Mouse (Mus musculus): ENCODE results near the gene Col4a4. TPM values are rescaled to one million over a fixed set of nuclear protein-coding genes. Genes with fewer than 3 reads are reported as not detected.

The Col4a4 gene
- total RNA-seq, 2 experiments from 2014 or later = 0.04 TPM; not detected in 1

DNA sequence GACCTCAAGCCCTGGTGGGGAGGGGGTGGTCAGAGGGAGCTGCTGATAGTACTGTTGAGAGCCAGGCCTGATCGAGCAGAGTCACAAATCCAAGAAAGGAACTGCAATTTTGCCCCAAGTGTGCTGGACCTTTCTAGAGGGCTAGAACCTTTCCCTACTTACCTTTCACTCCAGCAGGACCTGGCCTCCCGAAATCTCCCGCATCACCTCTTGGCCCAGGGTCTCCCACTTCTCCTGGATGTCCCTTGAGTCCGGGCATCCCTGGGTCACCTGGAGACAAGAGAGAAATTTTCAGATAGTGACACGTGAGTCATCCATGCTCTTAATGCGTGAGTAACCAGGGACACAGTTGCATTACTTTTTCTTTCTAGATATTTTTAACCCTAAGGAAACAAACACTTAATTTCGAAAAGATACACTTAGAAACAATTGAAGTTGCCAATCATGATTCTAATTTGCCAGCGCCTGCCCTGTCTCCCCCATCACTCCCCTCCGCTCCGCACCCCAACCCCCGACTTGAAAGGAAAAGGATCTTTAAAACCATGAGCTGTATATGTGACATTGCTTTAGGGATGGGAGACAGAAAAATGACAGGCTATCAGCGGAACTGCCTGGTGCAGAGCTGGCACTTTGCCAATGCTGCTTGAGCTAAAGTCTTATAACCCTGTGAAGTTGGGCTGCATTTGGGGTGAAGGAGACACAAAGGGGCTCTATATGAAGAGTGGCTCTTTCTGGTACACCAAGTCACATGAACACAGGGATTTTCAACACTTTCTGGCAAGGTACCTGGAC lies 106.8 kb downstream of the Col4a4 start:
- ATAC-seq (replicated peaks; ENCODE audit: poor library complexity) = no peak

GRCm38 (mm10) chr1:82476746-82477145 lies 109.9 kb downstream of the Col4a4 start:
- ATAC-seq (replicated peaks; ENCODE audit: poor library complexity) = no peak

DNA sequence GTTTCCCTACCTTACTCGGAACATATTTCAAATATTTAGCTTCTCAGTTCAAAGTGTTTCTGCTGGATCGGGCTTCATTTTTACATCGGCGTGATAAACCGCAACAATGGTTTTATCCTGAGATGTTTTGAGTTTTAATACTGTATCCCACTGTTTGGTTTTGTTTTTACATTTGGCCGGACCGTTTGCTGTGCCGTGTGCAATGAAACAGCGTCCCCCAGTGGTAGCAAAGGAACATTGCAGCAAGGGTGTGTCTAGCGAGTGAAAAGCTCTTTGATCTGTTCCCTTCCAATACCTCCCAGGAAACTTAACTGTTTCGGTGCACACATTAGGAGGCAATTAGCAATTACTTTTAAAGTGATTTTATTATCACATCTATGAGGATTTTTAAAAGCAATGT lies 110.4 kb downstream of the Col4a4 start:
- ATAC-seq (replicated peaks; ENCODE audit: poor library complexity) = no peak

GRCm38 (mm10) chr1:82475821-82476220 lies 110.8 kb downstream of the Col4a4 start:
- ATAC-seq (replicated peaks; ENCODE audit: poor library complexity) = no peak

- ATAC-seq (replicated peaks; ENCODE audit: poor library complexity) = no peak
These were observed 111.4 kb downstream of the Col4a4 start for GRCm38 (mm10) chr1:82475254-82475653.

GRCm38 (mm10) chr1:82474461-82474961 lies 112.1 kb downstream of the Col4a4 start:
- no peak for ATAC-seq (replicated peaks; ENCODE audit: poor library complexity)

DNA sequence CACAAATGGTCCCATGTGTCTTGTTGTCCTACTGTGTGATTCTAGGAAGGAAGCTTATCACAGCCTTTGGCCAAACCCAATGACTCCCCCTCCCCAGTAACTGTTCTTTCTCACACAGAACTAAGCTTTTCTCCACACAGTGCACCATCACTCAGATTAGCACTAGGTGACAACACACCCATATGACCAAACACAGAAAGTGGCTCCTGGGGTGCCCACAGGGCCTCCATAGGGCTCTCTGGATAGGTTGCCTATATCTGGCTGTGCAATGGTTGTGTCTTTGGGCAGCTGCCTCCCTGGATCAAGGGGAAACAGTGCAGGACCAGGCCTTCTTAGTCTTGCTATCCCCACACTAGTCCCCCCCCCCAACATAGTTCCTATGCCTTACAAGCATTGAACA lies 113.2 kb downstream of the Col4a4 start:
- ATAC-seq (replicated peaks; ENCODE audit: poor library complexity) = no peak

DNA sequence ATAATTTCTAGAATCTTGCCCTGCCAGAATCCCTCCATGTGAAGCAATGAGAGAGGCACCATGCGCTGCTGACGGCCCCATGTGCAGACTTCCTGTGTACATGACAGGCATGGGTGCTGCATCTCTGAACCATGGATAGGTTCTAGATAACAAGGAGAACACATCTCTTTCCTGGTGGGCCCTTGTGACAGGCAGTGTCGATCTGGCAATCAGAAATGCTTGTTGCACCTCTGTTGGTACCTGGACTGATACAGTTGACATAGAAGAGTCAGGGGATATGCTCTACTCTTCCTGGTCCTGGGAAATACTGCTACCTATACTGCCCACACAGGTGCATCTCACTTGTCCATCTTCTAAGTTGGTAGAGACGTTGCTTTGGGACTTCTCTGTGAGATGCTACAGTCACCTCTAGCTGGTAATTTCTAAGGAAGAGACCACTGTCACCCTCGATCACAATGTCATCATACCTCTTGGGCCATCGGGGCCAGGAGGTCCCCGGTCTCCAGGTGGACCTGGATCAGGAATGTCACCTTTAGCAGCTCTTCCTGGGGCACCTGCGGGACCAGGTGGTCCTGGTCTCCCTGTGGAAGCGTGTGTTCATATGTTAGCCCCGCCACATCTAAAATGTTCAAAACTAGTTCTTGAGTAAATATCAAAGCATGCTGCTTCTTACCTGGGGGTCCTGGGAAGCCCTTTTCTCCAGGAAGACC lies 116.0 kb downstream of the Col4a4 start:
- ATAC-seq (replicated peaks; ENCODE audit: poor library complexity) = no peak

GRCm38 (mm10) chr1:82468872-82469271 lies 117.8 kb downstream of the Col4a4 start:
- peak; percentile 58 for ATAC-seq (replicated peaks; ENCODE audit: poor library complexity)

DNA sequence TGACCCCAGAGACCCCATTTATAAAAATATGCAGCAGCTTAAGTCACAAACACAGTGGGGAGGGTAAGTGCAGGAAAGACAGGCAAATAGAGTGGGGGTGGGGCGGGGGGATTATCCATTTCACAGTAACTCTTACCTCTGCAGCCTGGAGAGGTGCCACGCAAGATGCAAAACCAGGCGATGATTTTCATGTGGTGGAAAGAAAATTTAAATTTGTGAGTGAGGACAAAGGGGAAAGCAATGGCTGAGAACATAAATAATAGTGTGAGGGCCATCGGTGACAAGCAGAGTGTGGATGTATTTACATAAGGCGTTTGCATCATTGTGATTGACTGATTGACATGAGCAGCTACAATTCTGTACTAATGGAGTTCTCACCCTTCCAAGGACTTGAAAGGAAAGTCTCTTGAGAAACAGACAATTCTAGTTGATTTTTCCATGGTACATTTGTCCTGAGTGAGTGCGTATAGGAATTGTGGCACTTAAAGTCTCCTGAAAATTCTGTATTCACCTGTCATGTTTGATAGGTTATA lies 121.3 kb downstream of the Col4a4 start:
- ATAC-seq (replicated peaks; ENCODE audit: poor library complexity) = no peak

- no peak for ATAC-seq (replicated peaks; ENCODE audit: poor library complexity)
These were observed 125.6 kb downstream of the Col4a4 start for GRCm38 (mm10) chr1:82461041-82461440.

DNA sequence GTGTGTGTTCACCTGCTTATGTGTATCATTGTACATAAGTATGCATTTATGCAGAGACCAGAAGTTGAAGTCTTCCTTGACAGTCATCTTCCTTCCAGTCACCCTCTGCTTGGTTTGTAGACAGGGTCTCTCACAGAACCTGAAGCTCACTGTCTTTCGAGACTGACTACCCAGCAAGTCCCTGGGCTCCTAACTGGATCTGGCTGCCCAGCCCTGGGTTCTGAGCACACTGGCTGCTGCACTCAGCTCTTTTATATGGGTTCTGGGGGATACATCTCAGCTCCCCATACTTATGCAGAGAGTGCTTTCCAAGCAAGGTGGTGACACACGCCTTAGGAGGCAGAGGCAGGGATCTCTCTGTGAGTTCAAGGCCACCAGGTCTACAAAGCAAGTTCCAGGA lies 126.7 kb downstream of the Col4a4 start:
- ATAC-seq (replicated peaks; ENCODE audit: poor library complexity) = no peak

DNA sequence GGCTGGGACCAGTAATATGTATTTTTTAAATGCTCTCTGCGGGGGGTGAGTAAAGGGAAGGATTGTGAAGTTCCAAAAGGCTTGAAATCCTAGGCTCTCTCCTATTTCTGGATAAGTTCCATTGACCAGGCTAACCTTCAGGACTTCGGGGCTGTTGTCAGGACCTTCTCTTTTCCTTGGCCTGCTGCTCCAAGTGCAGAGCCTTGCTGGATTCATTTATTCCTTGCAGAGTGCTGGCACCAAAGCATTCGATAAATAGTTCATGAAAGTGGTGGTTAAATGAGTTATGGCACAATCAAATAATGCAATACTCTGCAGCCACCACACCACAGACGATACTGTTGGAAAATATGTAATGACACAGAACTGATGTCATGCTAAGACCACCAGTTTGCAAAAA lies 127.3 kb downstream of the Col4a4 start:
- ATAC-seq (replicated peaks; ENCODE audit: poor library complexity) = no peak

DNA sequence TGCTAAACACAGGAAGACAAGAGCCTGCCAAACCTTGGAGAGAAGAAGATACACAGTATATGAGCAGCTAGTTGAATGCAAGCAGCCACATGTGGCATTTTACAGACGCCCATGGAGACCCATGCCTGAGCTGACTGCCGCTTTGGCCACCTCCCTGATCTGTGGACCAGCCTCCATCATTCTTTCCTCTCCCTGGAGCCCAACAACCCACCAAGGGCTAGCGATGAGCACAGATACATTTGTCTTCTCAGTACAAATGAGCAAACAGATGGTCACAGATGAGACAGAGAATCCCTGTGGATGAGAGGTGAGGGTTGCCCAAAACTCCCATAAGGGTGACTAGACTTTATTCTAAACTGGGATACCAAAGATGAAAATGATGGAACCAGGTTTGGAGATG lies 132.6 kb downstream of the Col4a4 start:
- ATAC-seq (replicated peaks; ENCODE audit: poor library complexity) = no peak

DNA sequence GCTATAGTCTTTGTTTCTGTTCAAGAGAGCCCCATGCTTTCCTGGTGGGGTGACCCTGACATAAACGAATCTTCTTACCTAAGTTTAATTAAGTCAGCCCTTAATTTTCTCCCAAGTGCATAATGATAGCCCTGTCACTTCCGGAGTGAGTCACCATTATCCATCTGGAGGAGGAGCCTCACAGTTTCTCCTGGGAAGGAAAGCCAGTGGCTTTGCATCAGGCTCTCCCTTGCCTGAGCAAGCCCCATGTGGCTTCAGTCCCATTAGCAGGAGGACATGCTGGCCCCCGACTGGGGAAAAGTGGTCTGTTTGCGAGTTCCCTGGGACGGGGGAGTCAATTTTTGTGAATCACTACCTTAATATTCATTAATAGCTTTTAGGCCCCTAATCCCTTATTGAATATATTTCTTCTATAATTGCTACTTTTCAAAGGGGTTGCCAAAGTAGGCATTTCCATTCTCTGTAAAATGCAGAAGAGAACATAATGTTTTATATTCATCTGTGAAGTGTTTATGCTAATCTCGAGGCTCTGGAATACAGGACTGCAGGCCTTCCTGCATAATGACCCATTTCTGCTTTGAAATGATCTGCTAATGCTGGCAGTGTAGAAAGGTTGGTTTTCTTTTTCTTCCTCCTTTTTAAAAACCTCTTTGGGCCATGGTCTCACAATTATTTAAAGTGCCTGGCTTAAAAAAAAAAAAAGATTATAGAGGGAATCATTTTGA lies 134.6 kb downstream of the Col4a4 start:
- ATAC-seq (replicated peaks; ENCODE audit: poor library complexity) = no peak

GRCm38 (mm10) chr1:82449851-82450250 lies 136.8 kb downstream of the Col4a4 start:
- ATAC-seq (replicated peaks; ENCODE audit: poor library complexity) = no peak

GRCm38 (mm10) chr1:82446049-82446448 lies 140.6 kb downstream of the Col4a4 start:
- ATAC-seq (replicated peaks; ENCODE audit: poor library complexity) = no peak

GRCm38 (mm10) chr1:82443517-82443916 lies 143.1 kb downstream of the Col4a4 start:
- no peak for ATAC-seq (replicated peaks; ENCODE audit: poor library complexity)

DNA sequence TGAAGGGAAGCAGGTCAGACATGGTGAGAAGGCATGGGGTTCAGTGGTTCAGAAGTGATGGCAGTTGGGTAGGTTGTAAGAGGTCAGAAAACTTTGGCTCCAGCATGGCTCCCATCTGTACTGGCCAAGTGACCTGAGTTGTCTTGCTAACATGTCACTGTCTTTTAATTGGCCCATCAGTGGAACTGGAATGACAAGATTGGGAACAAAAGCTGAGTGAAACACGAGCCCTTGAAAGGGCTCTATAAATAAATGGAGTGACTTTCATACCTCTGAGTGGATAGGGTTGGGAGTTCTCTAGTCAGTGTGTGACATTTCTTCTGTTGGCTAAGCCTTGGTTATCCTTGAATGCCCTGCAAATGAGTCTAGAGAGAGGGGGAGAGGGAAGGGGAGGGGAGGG lies 146.5 kb downstream of the Col4a4 start:
- ATAC-seq (replicated peaks; ENCODE audit: poor library complexity) = no peak

DNA sequence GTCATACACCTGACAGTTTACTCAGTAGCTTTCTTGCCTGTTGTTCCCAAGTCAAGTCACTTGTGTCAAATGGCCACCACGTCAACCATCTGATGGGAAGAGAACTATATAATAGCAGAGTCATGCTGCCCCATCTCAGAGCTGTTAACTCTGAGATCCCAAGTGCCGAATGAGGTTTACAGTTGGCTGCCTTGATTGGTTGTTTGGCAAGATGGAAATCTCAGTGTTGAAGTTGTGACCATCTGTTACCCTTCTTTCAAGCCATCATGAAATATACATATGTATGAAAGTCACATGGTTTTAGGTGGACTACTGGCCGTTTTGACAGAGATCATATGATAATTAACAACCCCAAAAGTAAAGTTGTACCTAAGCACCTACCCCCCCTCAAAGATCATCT lies 149.4 kb downstream of the Col4a4 start:
- no peak for ATAC-seq (replicated peaks; ENCODE audit: poor library complexity)

GRCm38 (mm10) chr1:82433649-82434005 lies 153.0 kb downstream of the Col4a4 start:
- no peak for ATAC-seq (replicated peaks; ENCODE audit: poor library complexity)
